Mouse (Mus musculus): ENCODE measurements around the gene Tspan32.

DNA sequence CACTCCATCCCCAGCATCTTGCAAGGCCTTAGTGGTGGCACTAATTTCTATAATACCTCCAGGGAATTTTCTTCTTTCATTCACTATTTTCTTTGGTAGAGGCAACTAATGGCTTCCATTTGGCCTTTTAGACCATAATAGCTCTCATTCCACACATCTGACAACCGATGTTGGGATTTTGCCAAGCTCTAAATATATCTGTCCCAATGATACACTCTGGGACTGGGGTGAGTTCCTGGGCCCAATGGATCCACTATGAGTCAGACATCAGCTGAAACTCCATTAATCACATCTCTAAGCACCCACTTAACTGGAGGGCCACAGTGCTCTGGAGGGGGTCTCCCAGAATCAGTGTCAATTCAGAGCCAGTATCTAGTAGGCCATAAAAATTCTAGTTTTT, 27.0 kb downstream of the Tspan32 start:
- TF ChIP-seq CTCF (IDR thresholded peaks at IDR 0.05) = no peak
- no peak for TF ChIP-seq POLR2A (IDR thresholded peaks at IDR 0.05; ENCODE audit: insufficient read depth, low read depth, low read length)
- TF ChIP-seq EP300 (IDR thresholded peaks at IDR 0.05; ENCODE audit: insufficient read depth, low read depth, low read length) = no peak
